Mouse (Mus musculus) liver, embryonic 11.5 days (tissue): ENCODE data around the gene Plet1. TPM values are rescaled to one million over a fixed set of nuclear protein-coding genes. Genes with fewer than 3 reads are reported as not detected.

Experiments used
- ATAC-seq: fragments of 200-750 bp; cut with Nextera tagmentation; replicated peaks from 2 replicates; pipeline ENCODE4 v1.8.0; 2017; ENCODE audit warnings: moderate number of reproducible peaks, mild to moderate bottlenecking, moderate TSS enrichment, moderate library complexity; ENCODE audit not compliant: low FRiP score
- DNase-seq: peaks from one replicate; pipeline ENCODE4 v3.0.0-alpha.2; 2017; ENCODE audit warnings: low spot score
- H3K27ac ChIP-seq: fragments of 300-500 bp; sonication (generic); 2 replicates; pipeline ENCODE4 v1.5.1; 2014; ENCODE audit warnings: mild to moderate bottlenecking, low read depth, low read length, control low read depth
- H3K27me3 ChIP-seq: fragments of 300-500 bp; sonication (generic); replicated peaks from 2 replicates; pipeline ENCODE4 v1.6.1; 2014; ENCODE audit warnings: low read length, mixed read lengths; ENCODE audit not compliant: control insufficient read depth, insufficient read depth
- H3K36me3 ChIP-seq: fragments of 300-500 bp; sonication (generic); 2 replicates; pipeline ENCODE4 v1.6.1; 2014; ENCODE audit warnings: mild to moderate bottlenecking, low read length, moderate library complexity, mixed read lengths; ENCODE audit not compliant: control insufficient read depth, insufficient read depth
- H3K4me1 ChIP-seq: fragments of 300-500 bp; sonication (generic); replicated peaks from 2 replicates; pipeline ENCODE4 v1.6.1; 2014; ENCODE audit warnings: low read length, mixed read lengths; ENCODE audit not compliant: control insufficient read depth, insufficient read depth
- H3K4me2 ChIP-seq: fragments of 300-500 bp; sonication (generic); 2 replicates; pipeline ENCODE4 v1.6.1; 2014; ENCODE audit warnings: mild to moderate bottlenecking, control low read depth, moderate library complexity
- H3K4me3 ChIP-seq: fragments of 300-500 bp; sonication (generic); 2 replicates; pipeline ENCODE4 v1.5.1; 2014; ENCODE audit warnings: low read depth, low read length, control low read depth
- H3K9ac ChIP-seq: fragments of 300-500 bp; sonication (generic); 2 replicates; pipeline ENCODE4 v1.6.1; 2014; ENCODE audit warnings: low read depth, low read length, control low read depth
- H3K9me3 ChIP-seq: fragments of 300-500 bp; sonication (generic); 2 replicates; pipeline ENCODE4 v1.6.1; 2016; ENCODE audit warnings: low read length, inconsistent platforms, mixed read lengths; ENCODE audit not compliant: control insufficient read depth
- WGBS: fragments of 180-500 bp; shearing (Covaris S2); extraction: QIAGEN DNeasy Blood & Tissue Kit; methylation state at CpG from one replicate; pipeline ENCODE4 v1.1.7; 2014; 5-methylcytosine and 5-hydroxymethylcytosine counted together
- polyA plus RNA-seq: library from polyadenylated mRNA; unstranded; fragments of >200 nt; fragmentation: Nextera tagmentation; extraction: Ambion mirVana; gene quantifications from 2 replicates; pipeline ENCODE4 v1.2.1, GENCODE M21; 2014

The Plet1 gene
- polyA plus RNA-seq, 1 experiment from 2014 or later: 0.55 TPM

DNA sequence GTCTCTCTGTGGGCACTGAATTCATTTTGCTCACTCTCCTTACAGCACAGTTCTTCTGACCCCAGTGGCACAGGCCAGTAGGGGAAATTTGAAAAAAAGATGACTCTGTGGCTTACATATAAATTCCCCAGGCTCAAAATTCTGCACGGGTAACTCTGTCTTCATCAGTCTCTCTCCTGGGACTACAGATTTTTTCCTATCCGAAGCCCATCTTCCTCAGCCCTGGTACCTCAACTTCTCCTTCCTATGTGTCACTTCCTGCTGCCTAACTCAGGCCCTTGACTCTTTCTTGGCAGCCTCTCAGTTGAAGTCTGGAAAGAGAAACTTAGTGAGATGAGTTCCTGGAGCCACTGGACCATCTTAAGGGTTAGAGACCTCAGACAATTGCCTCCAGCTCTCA is 59.2 kb downstream of the Plet1 start:
- 50% methylated on average over 2 of the region's 2 CpGs for WGBS

DNA sequence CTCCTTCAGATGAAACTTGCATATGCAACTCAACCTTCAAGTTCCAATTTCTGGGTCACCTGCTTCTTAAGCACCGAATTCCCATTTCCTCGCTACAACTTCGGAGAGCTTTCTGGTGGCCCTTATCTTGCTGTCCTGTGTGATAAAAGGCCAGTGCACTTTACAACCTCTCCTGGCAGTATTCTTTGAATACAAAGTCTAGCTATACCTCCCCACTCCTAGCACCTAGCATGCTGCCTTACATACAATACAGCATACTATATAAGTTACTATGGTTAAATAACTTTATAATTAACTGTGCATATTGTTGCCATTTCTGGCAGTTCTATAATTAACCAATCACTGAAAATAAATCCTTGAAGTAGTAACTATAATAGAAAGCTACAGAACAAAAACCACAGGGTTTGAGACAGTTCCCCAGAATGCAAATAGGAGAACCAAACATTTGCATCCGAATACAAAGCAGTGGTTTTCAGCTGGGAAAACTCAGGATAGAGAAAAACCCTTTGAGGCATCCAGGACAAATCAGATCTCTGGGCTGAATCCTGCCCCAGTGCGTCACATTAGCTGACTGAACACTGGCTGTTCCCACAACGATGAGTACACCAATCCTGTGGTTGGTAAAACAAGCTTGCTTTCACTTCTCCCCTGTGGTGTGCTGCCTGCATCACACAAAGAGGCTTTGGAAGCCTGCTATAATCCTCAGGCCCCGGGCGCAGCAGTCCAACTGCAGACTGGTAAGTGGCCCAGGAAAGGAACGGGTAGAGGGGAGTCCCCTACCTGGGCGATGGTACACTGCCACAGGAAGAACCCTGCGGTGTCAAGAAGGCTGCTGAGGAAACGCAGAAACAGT is 60.1 kb downstream of the Plet1 start, which contains the start of gene Il18:
Il18 (plus strand) TSS at position 587 of the 853 bp plus-strand sequence.
- 32% methylated on average over 12 of the region's 12 CpGs for WGBS
- DNase-seq: no peak

More for the DNA sequence above, 59.2 kb downstream of the Plet1 start:
- no peak overlapping the region for H3K4me2 ChIP-seq
- no peaks in the 10 kb centered on the region for H3K27me3 ChIP-seq
- no peak overlapping the region for H3K27ac ChIP-seq
- ATAC-seq (no peak), DNase-seq (no peak)
- H3K9me3 ChIP-seq: no peaks in the 10 kb centered on the region
- no peak overlapping the region for H3K4me3 ChIP-seq
- H3K9ac ChIP-seq: no peak overlapping the region
- no peaks in the 10 kb centered on the region for H3K4me1 ChIP-seq
- H3K36me3 ChIP-seq: no peaks in the 10 kb centered on the region

GRCm38 (mm10) chr9:50555094-50555446 is 60.7 kb downstream of the Plet1 start, which contains the start of gene Bco2:
Gene Bco2 (minus strand): TSS chr9:50555181.
- H3K4me3 ChIP-seq: no peak within 1 kb of the TSS

More for the DNA sequence above, 60.1 kb downstream of the Plet1 start, which contains the start of gene Il18:
- Histone ChIP-seq H3K27me3 (no peaks in the 10 kb centered on the region), H3K9me3 (no peaks in the 10 kb centered on the region), H3K27ac (no peak within 1 kb of the TSS), H3K4me3 (no peak within 1 kb of the TSS), H3K4me1 (no peaks in the 10 kb centered on the region), H3K9ac (no peak within 1 kb of the TSS), H3K4me2 (peak within 1 kb of the TSS; percentile 33; the same call in 1 of the 2 replicates), H3K36me3 (no peaks in the 10 kb centered on the region)
- ATAC-seq: no peak

More at GRCm38 (mm10) chr9:50555094-50555446, 60.7 kb downstream of the Plet1 start, which contains the start of gene Bco2:
- no peak within 1 kb of the TSS for H3K9ac ChIP-seq
- DNase-seq: no peak
- H3K9me3 ChIP-seq: no peaks in the 10 kb centered on the region
- H3K27me3 ChIP-seq: no peaks in the 10 kb centered on the region
- no peaks in the 10 kb centered on the region for H3K4me1 ChIP-seq
- no peak within 1 kb of the TSS for H3K27ac ChIP-seq
- no peaks in the 10 kb centered on the region for H3K36me3 ChIP-seq
- peak within 1 kb of the TSS; percentile 33; the same call in 1 of the 2 replicates for H3K4me2 ChIP-seq
- no peak for ATAC-seq
- 55% methylated on average over 2 of the region's 2 CpGs for WGBS

Other genes starting within 250 kb of the Plet1 start
- 310 and 407 TPM in 2 replicates for gene Rpl10-ps3, start 149.6 kb upstream of the Plet1 start, polyA plus RNA-seq
- gene Pts, start 34.2 kb downstream of the Plet1 start, polyA plus RNA-seq: 69.4 and 70.1 TPM in 2 replicates
- 3.0 and 3.4 TPM in 2 replicates for gene Il18, start 60.3 kb downstream of the Plet1 start, polyA plus RNA-seq
- 0.22 and 0.27 TPM in 2 replicates for gene Bco2, start 60.7 kb downstream of the Plet1 start, polyA plus RNA-seq
- not detected in 2 replicates for gene Tex12, start 66.8 kb downstream of the Plet1 start, polyA plus RNA-seq
- 503 and 533 TPM in 2 replicates for gene Sdhd, start 109.3 kb downstream of the Plet1 start, polyA plus RNA-seq
- 301 and 312 TPM in 2 replicates for gene Timm8b, start 109.4 kb downstream of the Plet1 start, polyA plus RNA-seq
- 3.3 and 4.2 TPM in 2 replicates for gene Pih1d2, start 122.8 kb downstream of the Plet1 start, polyA plus RNA-seq
- gene Nkapd1, start 122.9 kb downstream of the Plet1 start, polyA plus RNA-seq: 16.2 and 20.1 TPM in 2 replicates
- 77.3 and 83.7 TPM in 2 replicates for gene Dlat, start 165.3 kb downstream of the Plet1 start, polyA plus RNA-seq
- 2.3 and 3.5 TPM in 2 replicates for gene Dixdc1, start 245.0 kb downstream of the Plet1 start, polyA plus RNA-seq